Mouse (Mus musculus) E14TG2a.4 (cell line): Measurements from ENCODE around the gene Rras2.

Source experiments
- CTCF ChIP-seq: conservative IDR thresholded peaks from 2 replicates; pipeline ENCODE4 v1.5.1; 2014; ENCODE audit warnings: low read length
- NANOG ChIP-seq: IDR thresholded peaks from 2 replicates; pipeline ENCODE4 v1.6.1; 2014; ENCODE audit warnings: borderline replicate concordance, low read length, mixed read lengths

DNA sequence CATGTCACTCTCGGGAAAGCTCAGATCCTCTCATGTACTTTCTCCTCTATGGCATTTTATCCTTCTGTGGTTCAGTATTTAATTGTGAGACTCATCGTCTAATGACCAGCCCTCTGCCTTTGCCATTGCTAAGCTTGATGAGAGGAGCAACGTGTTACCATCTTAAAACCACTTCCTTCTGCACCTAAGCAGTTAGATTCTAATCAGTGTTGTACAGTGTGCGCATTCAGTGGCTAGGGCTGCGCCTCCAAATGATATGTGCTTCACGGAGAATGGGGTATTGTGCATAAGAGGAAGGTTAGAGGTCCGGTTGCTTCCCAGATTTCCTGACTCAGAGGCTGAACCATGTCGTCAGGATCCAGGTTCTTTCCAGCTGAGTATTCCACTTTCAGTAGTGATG, 43.5 kb upstream of the Rras2 start:
- no peak for TF ChIP-seq CTCF
- TF ChIP-seq NANOG = no peak
